Mouse (Mus musculus) inflammation-experienced regulatory T-cells, adult 6 months (primary cell): ENCODE results near the gene Polr2e. TPM values are rescaled to one million over a fixed set of nuclear protein-coding genes. Genes with fewer than 3 reads are reported as not detected.
A peak's percentile ranks its signal among the peaks of the same experiment; 100 is the strongest.

ENCODE experiments used
- ATAC-seq: one replicate; pipeline ENCODE4 v1.8.0; 2017
- polyA plus RNA-seq, 3 experiments: library from polyadenylated mRNA; unstranded; fragments of 100-300 nt; shearing (Covaris generic); gene quantifications; one replicate each; pipeline ENCODE4 v1.2.1; 2017

The Polr2e gene
- polyA plus RNA-seq, 3 experiments from 2014 or later = 137 to 227 (median 211) TPM

DNA sequence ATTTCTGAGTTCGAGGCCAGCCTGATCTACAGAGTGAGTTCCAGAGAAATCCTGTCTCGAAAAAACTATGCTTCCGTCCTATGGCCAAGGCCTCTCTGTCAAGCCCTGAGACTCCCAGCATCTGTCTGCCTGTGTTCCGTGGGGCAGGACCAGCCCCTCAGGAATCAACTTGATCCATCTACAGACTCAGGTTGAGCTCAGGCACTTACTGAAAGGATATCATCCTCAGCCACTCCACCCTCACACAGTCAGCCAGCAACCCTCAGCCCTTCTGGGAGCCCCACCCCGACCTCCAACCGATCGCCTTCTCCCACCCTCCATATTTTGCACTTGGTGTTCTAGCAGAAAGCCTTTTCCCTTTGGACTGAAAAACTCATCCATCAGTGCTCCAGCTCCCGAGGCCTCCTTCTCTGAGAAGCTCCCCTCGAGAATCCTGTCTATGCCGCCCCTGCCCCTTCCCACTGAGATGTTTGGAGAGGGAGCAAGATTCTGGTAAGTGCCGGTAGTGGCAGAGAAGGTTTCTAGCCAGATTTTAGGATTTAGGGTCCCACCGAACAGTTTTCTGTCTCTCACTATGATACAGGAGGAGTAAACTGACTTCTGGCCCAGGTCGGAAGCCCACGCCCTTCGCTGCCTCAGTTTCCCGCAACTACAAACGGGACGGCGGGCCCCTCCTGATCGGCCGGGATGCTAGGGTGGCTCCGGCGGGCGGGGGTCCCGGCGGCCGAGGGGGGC, 51.7 kb downstream of the Polr2e start:
- ATAC-seq = no peak

DNA sequence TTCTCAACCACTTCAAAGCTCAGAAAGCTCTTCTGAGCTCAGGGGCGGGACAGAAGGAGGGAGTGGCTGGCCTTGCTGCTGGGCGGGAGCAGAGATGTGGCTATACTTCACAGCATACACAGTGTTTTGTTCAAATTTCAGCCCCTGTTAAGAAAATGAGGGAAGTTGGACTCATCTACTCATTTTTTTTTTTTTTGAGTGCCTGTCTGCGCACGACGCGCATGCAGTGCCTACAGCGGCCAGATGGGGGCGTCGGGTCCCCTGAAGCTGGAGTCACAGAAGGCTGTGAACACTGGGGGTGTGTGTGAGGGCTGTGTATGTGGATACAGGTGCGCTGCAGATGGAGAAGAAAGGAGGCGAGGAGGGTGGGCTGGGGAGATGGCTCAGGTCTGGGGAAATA, 52.6 kb downstream of the Polr2e start:
- ATAC-seq = peak; percentile 5

DNA sequence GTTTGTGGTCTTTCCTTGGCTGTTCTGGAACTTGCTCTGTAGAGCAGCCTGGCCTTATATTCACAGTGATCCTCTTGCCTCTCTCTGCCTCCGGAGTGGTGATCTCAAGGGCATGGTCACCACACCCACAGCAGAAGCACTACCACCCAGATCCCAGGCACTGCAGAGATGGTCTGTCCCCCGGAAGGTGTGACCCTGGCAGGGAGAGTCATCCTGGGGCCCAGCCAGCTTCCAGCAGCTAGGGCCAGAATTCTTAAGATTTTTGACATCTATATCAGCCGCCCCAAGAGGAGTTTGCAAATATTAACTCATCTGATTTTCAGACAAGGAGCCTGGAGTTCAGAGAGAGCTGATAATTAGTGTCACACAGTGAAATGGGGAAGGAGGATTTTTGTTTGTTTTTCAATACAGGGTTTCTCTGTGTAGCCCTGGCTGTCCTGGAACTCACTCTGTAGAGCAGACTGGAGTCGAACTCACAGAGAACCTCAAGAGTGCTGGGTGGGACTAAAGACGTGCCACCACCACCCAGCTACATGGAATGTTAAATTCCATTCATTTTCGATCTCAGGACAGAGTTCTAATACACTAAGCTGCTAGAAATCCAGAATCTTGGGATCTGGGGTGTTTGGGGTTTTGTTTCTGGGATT, 53.2 kb downstream of the Polr2e start:
- ATAC-seq = no peak

Other genes starting within 250 kb of the Polr2e start
- 1 to 10 TPM in 1 of 3 experiments, under 1 TPM in 1, not detected in 1; 0.57 to 1.1 TPM for gene Prss57, start 248.8 kb downstream of the Polr2e start, polyA plus RNA-seq
- gene Palm, start 246.2 kb downstream of the Polr2e start, polyA plus RNA-seq = under 1 TPM in 1 of 3 experiments, not detected in 2; 0.43 TPM
- not detected for gene Misp, start 218.8 kb downstream of the Polr2e start, polyA plus RNA-seq
- 100 to 1,000 TPM in 2 of 3 experiments, 10 to 100 TPM in 1; 97.4 to 169 (median 149) TPM for gene Ptbp1, start 185.4 kb downstream of the Polr2e start, polyA plus RNA-seq
- gene Prtn3, start 165.3 kb downstream of the Polr2e start, polyA plus RNA-seq = not detected
- gene Plppr3, start 165.2 kb downstream of the Polr2e start, polyA plus RNA-seq = 1 to 10 TPM; 1.6 to 3.3 (median 2.2) TPM
- not detected for gene Elane, start 153.5 kb downstream of the Polr2e start, polyA plus RNA-seq
- gene Cfd, start 148.9 kb downstream of the Polr2e start, polyA plus RNA-seq = not detected
- 1 to 10 TPM; 5.7 to 7.9 (median 7.1) TPM for gene Med16, start 130.9 kb downstream of the Polr2e start, polyA plus RNA-seq
- gene Gm26602, start 128.9 kb downstream of the Polr2e start, polyA plus RNA-seq = 1 to 10 TPM in 1 of 3 experiments, not detected in 2; 5.5 TPM
- not detected for gene Kiss1r, start 122.8 kb downstream of the Polr2e start, polyA plus RNA-seq
- gene R3hdm4, start 118.6 kb downstream of the Polr2e start, polyA plus RNA-seq = 100 to 1,000 TPM in 1 of 3 experiments, 10 to 100 TPM in 2; 96.5 to 106 (median 96.9) TPM
- 1 to 10 TPM; 2.1 to 3.5 (median 2.4) TPM for gene Arid3a, start 112.8 kb downstream of the Polr2e start, polyA plus RNA-seq
- 10 to 100 TPM; 66.6 to 85.2 (median 74.2) TPM for gene Wdr18, start 79.6 kb downstream of the Polr2e start, polyA plus RNA-seq
- gene Grin3b, start 69.1 kb downstream of the Polr2e start, polyA plus RNA-seq = under 1 TPM in 2 of 3 experiments, not detected in 1; 0.16 to 0.20 TPM
- gene Tmem259, start 55.5 kb downstream of the Polr2e start, polyA plus RNA-seq = 1 to 10 TPM; 2.0 to 2.5 (median 2.0) TPM
- gene Cnn2, start 51.2 kb downstream of the Polr2e start, polyA plus RNA-seq = 100 to 1,000 TPM; 672 to 989 (median 979) TPM
- 10 to 100 TPM; 10.7 to 14.2 (median 13.3) TPM for gene Abca7, start 43.3 kb downstream of the Polr2e start, polyA plus RNA-seq
- gene Arhgap45, start 23.1 kb downstream of the Polr2e start, polyA plus RNA-seq = 100 to 1,000 TPM; 242 to 254 (median 251) TPM
- 100 to 1,000 TPM; 346 to 445 (median 381) TPM for gene Gpx4, start 7.4 kb upstream of the Polr2e start, polyA plus RNA-seq
- 10 to 100 TPM; 30.4 to 39.1 (median 32.6) TPM for gene Sbno2, start 65.8 kb upstream of the Polr2e start, polyA plus RNA-seq
- 10 to 100 TPM; 23.5 to 30.3 (median 25.5) TPM for gene Stk11, start 76.0 kb upstream of the Polr2e start, polyA plus RNA-seq
- 100 to 1,000 TPM; 297 to 357 (median 299) TPM for gene Atp5d, start 98.8 kb upstream of the Polr2e start, polyA plus RNA-seq
- 1 to 10 TPM in 2 of 3 experiments, under 1 TPM in 1; 0.60 to 2.3 (median 1.3) TPM for gene Cbarp, start 101.0 kb upstream of the Polr2e start, polyA plus RNA-seq
- gene Midn, start 108.5 kb upstream of the Polr2e start, polyA plus RNA-seq = 1 to 10 TPM; 7.3 to 9.3 (median 7.5) TPM
- gene Cirbp, start 126.2 kb upstream of the Polr2e start, polyA plus RNA-seq = 100 to 1,000 TPM in 2 of 3 experiments, 10 to 100 TPM in 1; 84.2 to 255 (median 213) TPM
- gene 1600002K03Rik, start 133.1 kb upstream of the Polr2e start, polyA plus RNA-seq = 10 to 100 TPM; 17.9 to 28.4 (median 20.5) TPM
- gene Efna2, start 139.7 kb upstream of the Polr2e start, polyA plus RNA-seq = not detected
- gene Mum1, start 186.6 kb upstream of the Polr2e start, polyA plus RNA-seq = 10 to 100 TPM; 57.7 to 85.1 (median 67.4) TPM
- gene Ndufs7, start 209.3 kb upstream of the Polr2e start, polyA plus RNA-seq = 100 to 1,000 TPM; 183 to 267 (median 228) TPM
- gene Gamt, start 221.2 kb upstream of the Polr2e start, polyA plus RNA-seq = 1 to 10 TPM in 1 of 3 experiments, under 1 TPM in 2; 0.67 to 1.7 (median 0.75) TPM
- gene Dazap1, start 221.7 kb upstream of the Polr2e start, polyA plus RNA-seq = 10 to 100 TPM; 12.3 to 14.4 (median 14.0) TPM